ENCODE assay signal across 8 mouse cellular contexts in genomic region chr2:172862850-172863468, GRCm38 (mm10).
DNase-seq lines count a peak whose midpoint lies in the region; ATAC-seq lines count a peak whose summit lies in the region.

No protein-coding gene starts in this region.

- 0 out of 2 replicates have a peak overlapping the region, but pooled peaks have one; percentile 8 for H3K4me3 ChIP-seq in hindbrain, embryonic 13.5 days
- peak overlapping the region; percentile 20 for H3K4me3 ChIP-seq in stomach, embryonic 15.5 days (replicated peaks)

- peaks cover 13% of the 10 kb centered on the region; the same call in 1 of the 2 replicates for H3K27me3 ChIP-seq in hindbrain, embryonic 13.5 days
- no peaks in the 10 kb centered on the region for H3K27me3 ChIP-seq in stomach, embryonic 15.5 days (replicated peaks)

- no peak overlapping the region for H3K9ac ChIP-seq in hindbrain, embryonic 13.5 days
- H3K9ac ChIP-seq in stomach, embryonic 15.5 days = no peak overlapping the region

- DNase-seq in gastrocnemius, postnatal 14 days = peak; percentile 27
- DNase-seq in gastrocnemius, adult 18-20 months (ENCODE audit: low spot score) = no peak
- DNase-seq in layer of hippocampus, postnatal 36 days = peak; percentile 43 to 48
- peak; percentile 64 for DNase-seq in lung, postnatal 25 days (ENCODE audit: low spot score)
- DNase-seq in adipocyte (ENCODE audit: low spot score) = no peak

- intact Hi-C loops in gastrocnemius, postnatal 14 days (cut with DNase I; ENCODE audit: low total_unique reads) = no loop called here

- H3K36me3 ChIP-seq in hindbrain, embryonic 13.5 days = no peaks in the 10 kb centered on the region
- H3K36me3 ChIP-seq in stomach, embryonic 15.5 days = no peaks in the 10 kb centered on the region

- H3K4me2 ChIP-seq in hindbrain, embryonic 13.5 days = peak overlapping the region; percentile 44
- peak overlapping the region; percentile 54 for H3K4me2 ChIP-seq in stomach, embryonic 15.5 days

- peaks cover 3% of the 10 kb centered on the region; the same call in 1 of the 2 replicates for H3K9me3 ChIP-seq in hindbrain, embryonic 13.5 days
- H3K9me3 ChIP-seq in stomach, embryonic 15.5 days = no peaks in the 10 kb centered on the region

- 41% methylated on average over 29 of the region's 29 CpGs for WGBS in hindbrain, embryonic 13.5 days
- 13% methylated on average over 29 of the region's 29 CpGs for WGBS in stomach, embryonic 15.5 days

- ATAC-seq in frontal cortex, adult (ENCODE audit: low TSS enrichment) = peak; percentile 73
- ATAC-seq in hindbrain, embryonic 13.5 days (ENCODE audit: low FRiP score) = no peak
- peak; percentile 79 for ATAC-seq in stomach, embryonic 15.5 days (ENCODE audit: insufficient read depth, low FRiP score, low read depth)

- 0 out of 2 replicates have a peak overlapping the region, but pooled peaks have one; percentile 60 for H3K27ac ChIP-seq in hindbrain, embryonic 13.5 days
- H3K27ac ChIP-seq in stomach, embryonic 15.5 days = peak overlapping the region; percentile 74

- peaks cover 19% of the 10 kb centered on the region for H3K4me1 ChIP-seq in hindbrain, embryonic 13.5 days (replicated peaks)
- H3K4me1 ChIP-seq in stomach, embryonic 15.5 days = peaks cover 31% of the 10 kb centered on the region

Comparison
In these comparisons a context has a peak if more than half of its experiments do, and no peak if none do; other contexts are left out.
1. DNase-seq: peak in gastrocnemius, postnatal 14 days (single experiment), layer of hippocampus, postnatal 36 days (2 of 2) and lung, postnatal 25 days (single experiment); none in gastrocnemius, adult 18-20 months (single experiment) and adipocyte (single experiment).